Mouse (Mus musculus) cerebellum, adult 2 months (tissue): ENCODE results near the gene Adgrl4.

ENCODE experiments used
- CTCF ChIP-seq: fragments of 200-500 bp; IDR thresholded peaks from 2 replicates; pipeline ENCODE4 v1.5.1; 2011; ENCODE audit warnings: low read depth, mild to moderate bottlenecking, control low read depth, low read length, moderate library complexity, borderline replicate concordance; ENCODE audit not compliant: insufficient read depth
- POLR2A ChIP-seq: fragments of 200-500 bp; IDR thresholded peaks from 2 replicates; pipeline ENCODE4 v1.6.1; 2011; ENCODE audit warnings: low read length, control low read depth, borderline replicate concordance; ENCODE audit not compliant: insufficient read depth

DNA sequence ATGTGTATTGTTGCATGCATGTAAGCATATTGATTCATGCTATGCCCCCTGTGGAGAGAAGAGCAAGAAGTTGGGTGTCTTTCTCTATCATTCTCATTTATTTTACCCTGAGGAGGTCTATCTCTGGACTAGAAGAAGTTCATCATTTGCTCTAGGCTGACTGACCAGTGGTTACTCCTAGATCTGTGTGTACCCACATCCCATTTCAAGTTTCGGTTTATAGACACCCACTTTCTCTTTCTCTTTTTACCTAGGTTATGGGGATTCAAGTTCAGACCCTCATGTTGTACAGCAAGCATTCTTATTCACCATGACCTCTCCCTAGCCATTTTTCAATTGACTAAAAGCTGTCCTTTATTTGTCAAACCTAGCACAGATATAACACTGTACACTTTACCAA lies 44.4 kb upstream of the Adgrl4 start:
- TF ChIP-seq CTCF (no peak), POLR2A (no peak)
